In genomic region chr6:34441556-34442257, GRCm38 (mm10) we compare ENCODE assay signal across 14 mouse cellular contexts. TPM values are rescaled to one million over a fixed set of nuclear protein-coding genes. Genes with fewer than 3 reads are reported as not detected.
DNase-seq lines count a peak whose midpoint lies in the region; ATAC-seq and TF ChIP-seq lines count a peak whose summit lies in the region.
"Had no signal": no experiment of that assay in that cellular context is flagged by ENCODE, and none has a peak within 500 bp of the region (broad histone marks: within the 10 kb centered on the region; RNA-seq: fewer than 3 reads in every experiment).

No protein-coding gene starts in this region.

- TF ChIP-seq POLR2A in thymus, adult 2 months (IDR thresholded peaks at IDR 0.05; ENCODE audit: control insufficient read depth, extremely low read depth, insufficient read depth, low read length, poor library complexity), result no peak

- H3K4me2 ChIP-seq in kidney, embryonic 15.5 days, result no peak overlapping the region
- H3K4me2 ChIP-seq: limb, embryonic 15.5 days; lung, embryonic 15.5 days; neural tube, embryonic 12.5 days had no signal

- ATAC-seq in kidney, embryonic 15.5 days (replicated peaks; ENCODE audit: low FRiP score), result no peak

- H3K27ac ChIP-seq in kidney, embryonic 15.5 days, result no peak overlapping the region
- no peak overlapping the region for H3K27ac ChIP-seq in thymus, adult 2 months (ENCODE audit: control insufficient read depth, insufficient read depth, low read length)
- H3K27ac ChIP-seq: heart, adult 2 months; limb, embryonic 15.5 days; lung, embryonic 15.5 days; neural tube, embryonic 12.5 days had no signal

- H3K36me3 ChIP-seq in kidney, embryonic 15.5 days, result no peaks in the 10 kb centered on the region
- H3K36me3 ChIP-seq in thymus, adult 2 months (ENCODE audit: control insufficient read depth, insufficient read depth, low read length), result no peaks in the 10 kb centered on the region
- H3K36me3 ChIP-seq: limb, embryonic 15.5 days; lung, embryonic 15.5 days; neural tube, embryonic 12.5 days had no signal

- H3K9ac ChIP-seq in kidney, embryonic 15.5 days, result no peak overlapping the region
- H3K9ac ChIP-seq: limb, embryonic 15.5 days; lung, embryonic 15.5 days; neural tube, embryonic 12.5 days had no signal

- H3K4me3 ChIP-seq in kidney, embryonic 15.5 days (replicated peaks), result no peak overlapping the region
- H3K4me3 ChIP-seq in thymus, adult 2 months (ENCODE audit: control insufficient read depth, insufficient read depth, low read length), result no peak overlapping the region
- H3K4me3 ChIP-seq: heart, adult 2 months; limb, embryonic 15.5 days; lung, embryonic 15.5 days; neural tube, embryonic 12.5 days had no signal

- no peaks in the 10 kb centered on the region for H3K4me1 ChIP-seq in kidney, embryonic 15.5 days
- H3K4me1 ChIP-seq in thymus, adult 2 months (replicated peaks; ENCODE audit: control insufficient read depth, insufficient read depth, low read length), result peaks cover 4% of the 10 kb centered on the region; the same call in 1 of the 2 replicates
- H3K4me1 ChIP-seq: limb, embryonic 15.5 days; lung, embryonic 15.5 days; neural tube, embryonic 12.5 days had no signal

- DNase-seq in kidney, postnatal 10 days, result peak; percentile 11
- DNase-seq in thymus, postnatal 25 days, result peak; percentile 19
- no peak for DNase-seq in thymus, adult 2 months
- peak; percentile 37 for DNase-seq in adrenal gland, postnatal 25 days
- DNase-seq in T-cell, adult 2 months (ENCODE audit: low spot score), result no peak
- no peak for DNase-seq in layer of hippocampus, adult 11-12 months (ENCODE audit: low spot score)
- DNase-seq: heart, adult 2 months; heart, postnatal 36 days; midbrain, embryonic 14.5 days; retina, postnatal 1 day had no signal

- H3K9me3 ChIP-seq in kidney, embryonic 15.5 days (replicated peaks), result no peaks in the 10 kb centered on the region
- H3K9me3 ChIP-seq: limb, embryonic 15.5 days; lung, embryonic 15.5 days; neural tube, embryonic 12.5 days had no signal

- no peak for TF ChIP-seq CTCF in thymus, adult 2 months (IDR thresholded peaks at IDR 0.05; ENCODE audit: borderline replicate concordance, control insufficient read depth, extremely low read depth, insufficient read depth, low read length, poor library complexity)

- H3K27me3 ChIP-seq in kidney, embryonic 15.5 days, result no peaks in the 10 kb centered on the region
- no peaks in the 10 kb centered on the region for H3K27me3 ChIP-seq in thymus, adult 2 months (ENCODE audit: control insufficient read depth, insufficient read depth, low read length)
- H3K27me3 ChIP-seq: limb, embryonic 15.5 days; lung, embryonic 15.5 days; neural tube, embryonic 12.5 days had no signal

- WGBS in kidney, embryonic 15.5 days, result 59% methylated on average over 9 of the region's 9 CpGs
- WGBS in thymus, adult 2 months, result 49% methylated on average over 9 of the region's 9 CpGs

RNA-seq across cellular contexts. Expression of gene Akr1b7, which starts 29.6 kb away (rescaled TPM):
- 61.8 and 160 TPM in 2 replicates for polyA plus RNA-seq in kidney, embryonic 15.5 days (2015; fragmentation: Nextera tagmentation; extraction: Ambion mirVana)
- polyA plus RNA-seq in thymus, adult 2 months (2012; rRNA removed), result 0.24 and 0.26 TPM in 2 replicates
- total RNA-seq in adrenal gland, postnatal 25 days (2021), result 1,274 and 2,079 TPM in 2 replicates
- total RNA-seq: heart, adult 2 months; heart, postnatal 36 days had no signal
- polyA plus RNA-seq: heart, adult 2 months; lung, embryonic 15.5 days; midbrain, embryonic 14.5 days; neural tube, embryonic 12.5 days had no signal

RNA-seq across cellular contexts. Expression of gene Bpgm, which starts 34.3 kb away (rescaled TPM):
- 43.7 and 45.2 TPM in 2 replicates for polyA plus RNA-seq in kidney, embryonic 15.5 days (2015; fragmentation: Nextera tagmentation; extraction: Ambion mirVana)
- 19.6 and 22.5 TPM in 2 replicates for polyA plus RNA-seq in thymus, adult 2 months (2012; rRNA removed)
- 21.5 and 27.4 TPM in 2 replicates for total RNA-seq in adrenal gland, postnatal 25 days (2021)

RNA-seq across cellular contexts. Expression of gene Akr1b10, which starts 57.7 kb away (rescaled TPM):
- 28.8 and 29.9 TPM in 2 replicates for polyA plus RNA-seq in kidney, embryonic 15.5 days (2015; fragmentation: Nextera tagmentation; extraction: Ambion mirVana)
- polyA plus RNA-seq in thymus, adult 2 months (2012; rRNA removed), result 28.8 and 31.0 TPM in 2 replicates
- total RNA-seq in adrenal gland, postnatal 25 days (2021), result 127 and 139 TPM in 2 replicates

Comparison
In these comparisons a context has a peak if more than half of its experiments do, and no peak if none do; other contexts are left out.
1. DNase-seq: peak in kidney, postnatal 10 days (single experiment), thymus, postnatal 25 days (single experiment) and adrenal gland, postnatal 25 days (single experiment); none in thymus, adult 2 months (single experiment), T-cell, adult 2 months (single experiment) and layer of hippocampus, adult 11-12 months (single experiment).
2. RNA of gene Akr1b7, which starts 29.6 kb away (polyA plus RNA-seq): 61.8 to 160 TPM in kidney, embryonic 15.5 days; 0.24 to 0.26 TPM in thymus, adult 2 months; every median in the first group is over 10 times any median in the second.